Mouse (Mus musculus): ENCODE measurements at regions not wholly inside any gene's neighbourhood (a gene's known extent, or its start where the extent isn't known, plus 50 kb on each side); places are given as distances from the start of the nearest gene placed in this dataset.

- no peak for DNase-seq
Observed at GRCm38 (mm10) chr14:72850884-72851283, 141.1 kb upstream of the Fndc3a start.

- no peak for DNase-seq
Observed at GRCm38 (mm10) chr14:72848271-72848955, 138.6 kb upstream of the Fndc3a start.

GRCm38 (mm10) chr14:72847466-72847865 is 137.7 kb upstream of the Fndc3a start:
- no peak for DNase-seq

- no peak for DNase-seq
Observed at GRCm38 (mm10) chr14:72845621-72846440, 136.0 kb upstream of the Fndc3a start.

GRCm38 (mm10) chr14:72844753-72845369 is 135.1 kb upstream of the Fndc3a start:
- peak; percentile 21 for DNase-seq

GRCm38 (mm10) chr14:72841753-72842152 is 131.9 kb upstream of the Fndc3a start:
- no peak for DNase-seq

GRCm38 (mm10) chr14:72835158-72835557 is 125.4 kb upstream of the Fndc3a start:
- DNase-seq, result no peak

GRCm38 (mm10) chr14:72829261-72829660 is 119.5 kb upstream of the Fndc3a start:
- no peak for DNase-seq

GRCm38 (mm10) chr14:72825549-72825948 is 115.7 kb upstream of the Fndc3a start:
- no peak for DNase-seq

GRCm38 (mm10) chr14:72822231-72822615 is 112.4 kb upstream of the Fndc3a start:
- no peak for DNase-seq

- no peak for DNase-seq
Observed at GRCm38 (mm10) chr14:72821517-72822230, 111.9 kb upstream of the Fndc3a start.

- no peak for DNase-seq
Observed at GRCm38 (mm10) chr14:72819037-72819436, 109.2 kb upstream of the Fndc3a start.

GRCm38 (mm10) chr14:72817764-72818163 is 108.0 kb upstream of the Fndc3a start:
- no peak for DNase-seq

- DNase-seq, result no peak
Observed at GRCm38 (mm10) chr14:72816847-72817246, 107.0 kb upstream of the Fndc3a start.

GRCm38 (mm10) chr14:72809138-72809537 is 99.3 kb upstream of the Fndc3a start:
- no peak for DNase-seq

- DNase-seq, result no peak
Observed at GRCm38 (mm10) chr14:72807947-72808346, 98.1 kb upstream of the Fndc3a start.

- peak; percentile 41 for DNase-seq
Observed at GRCm38 (mm10) chr14:72807286-72807685, 97.5 kb upstream of the Fndc3a start.

GRCm38 (mm10) chr14:72806598-72806997 is 96.8 kb upstream of the Fndc3a start:
- no peak for DNase-seq

GRCm38 (mm10) chr14:72803579-72803978 is 93.8 kb upstream of the Fndc3a start:
- DNase-seq, result no peak

GRCm38 (mm10) chr14:72790654-72791053 is 80.9 kb upstream of the Fndc3a start:
- no peak for DNase-seq

- DNase-seq, result no peak
Observed at GRCm38 (mm10) chr14:72786929-72787328, 77.1 kb upstream of the Fndc3a start.

- DNase-seq, result peak; percentile 7
Observed at GRCm38 (mm10) chr14:72783248-72783647, 73.4 kb upstream of the Fndc3a start.

GRCm38 (mm10) chr14:72779446-72779845 is 69.6 kb upstream of the Fndc3a start:
- DNase-seq, result no peak

Data from adrenal gland, postnatal 10 days (tissue).